In the genomic region with DNA sequence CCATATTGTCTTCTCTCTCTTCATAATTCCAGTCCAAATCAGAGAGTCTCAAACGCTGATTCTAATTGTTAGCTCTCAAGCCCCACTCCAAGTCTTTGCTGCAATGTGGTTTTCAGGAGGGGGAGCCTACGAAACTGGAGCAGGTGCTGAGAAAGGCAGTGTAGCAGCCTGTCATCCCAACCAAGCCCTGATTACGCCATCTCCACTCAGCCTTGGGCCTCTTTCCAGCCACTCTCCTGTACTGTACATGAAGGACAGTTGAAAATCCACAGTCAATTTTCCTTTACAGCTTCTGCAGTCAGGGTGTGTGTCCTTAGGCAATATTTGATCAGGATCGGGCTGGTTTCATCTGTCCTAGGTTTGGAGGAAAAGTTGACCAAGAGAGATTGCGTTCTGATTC, we compare ENCODE assay signal across 16 mouse cellular contexts. TPM values are rescaled to one million over a fixed set of nuclear protein-coding genes. Genes with fewer than 3 reads are reported as not detected.
DNase-seq lines count a peak whose midpoint lies in the region; ATAC-seq and TF ChIP-seq lines count a peak whose summit lies in the region.
"Had no signal": no experiment of that assay in that cellular context is flagged by ENCODE, and none has a peak within 500 bp of the region (broad histone marks: within the 10 kb centered on the region; RNA-seq: fewer than 3 reads in every experiment).

No protein-coding gene starts in this region.

- no peak overlapping the region for H3K27ac ChIP-seq in liver, adult 2 months (replicated peaks; ENCODE audit: insufficient read depth, low read depth, low read length)
- no peak overlapping the region for H3K27ac ChIP-seq in lung, postnatal 0 days (ENCODE audit: low read length)
- H3K27ac ChIP-seq in stomach, postnatal 0 days (replicated peaks) = 0 out of 2 replicates have a peak overlapping the region, but pooled peaks have one; percentile 18
- H3K27ac ChIP-seq: embryonic facial prominence, embryonic 13.5 days; forebrain, embryonic 13.5 days; hindbrain, embryonic 14.5 days; kidney, embryonic 15.5 days had no signal

- H3K36me3 ChIP-seq in liver, adult 2 months (ENCODE audit: control insufficient read depth, insufficient read depth, low read length) = no peaks in the 10 kb centered on the region
- H3K36me3 ChIP-seq in lung, postnatal 0 days (ENCODE audit: insufficient read depth, low read length) = no peaks in the 10 kb centered on the region
- no peaks in the 10 kb centered on the region for H3K36me3 ChIP-seq in stomach, postnatal 0 days (ENCODE audit: control insufficient read depth, insufficient read depth, low read length)
- H3K36me3 ChIP-seq: embryonic facial prominence, embryonic 13.5 days; kidney, embryonic 15.5 days had no signal

- no peak for TF ChIP-seq CTCF in liver, adult 2 months (IDR thresholded peaks at IDR 0.05; ENCODE audit: low read depth, low read length)
- TF ChIP-seq CTCF in lung, postnatal 0 days (IDR thresholded peaks at IDR 0.05) = no peak
- no peak for TF ChIP-seq CTCF in stomach, postnatal 0 days (IDR thresholded peaks at IDR 0.05; ENCODE audit: low read depth)

- no peak for TF ChIP-seq POLR2A in liver, adult 2 months (IDR thresholded peaks at IDR 0.05; ENCODE audit: extremely low read depth, insufficient read depth, low read length)

- ATAC-seq in lung, postnatal 0 days = peak; percentile 92
- ATAC-seq in stomach, postnatal 0 days (ENCODE audit: low FRiP score, low TSS enrichment) = peak; percentile 46; the same call in 1 of the 2 replicates
- no peak for ATAC-seq in erythroblast, adult 5-6 weeks (replicated peaks; ENCODE audit: low FRiP score, poor library complexity, severe bottlenecking)
- ATAC-seq: forebrain, embryonic 13.5 days; Patski had no signal

- H3K9ac ChIP-seq in liver, adult 2 months (ENCODE audit: low read depth, low read length) = no peak overlapping the region
- no peak overlapping the region for H3K9ac ChIP-seq in lung, postnatal 0 days (replicated peaks; ENCODE audit: low read depth)
- no peak overlapping the region for H3K9ac ChIP-seq in stomach, postnatal 0 days (ENCODE audit: low read length)
- H3K9ac ChIP-seq: embryonic facial prominence, embryonic 13.5 days; forebrain, embryonic 13.5 days; hindbrain, embryonic 14.5 days; kidney, embryonic 15.5 days had no signal

- H3K79me2 ChIP-seq in liver, adult 2 months (ENCODE audit: control insufficient read depth, insufficient read depth, low read length) = no peaks in the 10 kb centered on the region

- WGBS in liver, adult 2 months = 30% methylated on average over 5 of the region's 5 CpGs
- WGBS in lung, postnatal 0 days = 54% methylated on average over 5 of the region's 5 CpGs
- WGBS in stomach, postnatal 0 days = 51% methylated on average over 5 of the region's 5 CpGs

- no peak overlapping the region for H3K4me2 ChIP-seq in lung, postnatal 0 days (replicated peaks; ENCODE audit: low read depth, low read length)
- H3K4me2 ChIP-seq in stomach, postnatal 0 days (replicated peaks; ENCODE audit: low read depth) = no peak overlapping the region
- H3K4me2 ChIP-seq: embryonic facial prominence, embryonic 13.5 days; forebrain, embryonic 13.5 days; hindbrain, embryonic 14.5 days; kidney, embryonic 15.5 days; liver, embryonic 11.5 days had no signal

- no peaks in the 10 kb centered on the region for H3K27me3 ChIP-seq in liver, adult 2 months (ENCODE audit: control insufficient read depth, insufficient read depth, low read length)
- no peaks in the 10 kb centered on the region for H3K27me3 ChIP-seq in lung, postnatal 0 days (replicated peaks; ENCODE audit: insufficient read depth, low read length)
- no peaks in the 10 kb centered on the region for H3K27me3 ChIP-seq in stomach, postnatal 0 days (ENCODE audit: control insufficient read depth, insufficient read depth, low read length)
- H3K27me3 ChIP-seq: embryonic facial prominence, embryonic 13.5 days; forebrain, embryonic 13.5 days; kidney, embryonic 15.5 days; Patski had no signal

- no peak overlapping the region for H3K4me3 ChIP-seq in liver, adult 2 months (ENCODE audit: insufficient read depth, low read depth, low read length)
- no peak overlapping the region for H3K4me3 ChIP-seq in lung, postnatal 0 days (ENCODE audit: low read depth, low read length)
- H3K4me3 ChIP-seq in stomach, postnatal 0 days (ENCODE audit: low read depth, low read length) = no peak overlapping the region
- H3K4me3 ChIP-seq: embryonic facial prominence, embryonic 13.5 days; forebrain, embryonic 13.5 days; kidney, embryonic 15.5 days had no signal

- H3K9me3 ChIP-seq in lung, postnatal 0 days (ENCODE audit: low read length) = no peaks in the 10 kb centered on the region
- no peaks in the 10 kb centered on the region for H3K9me3 ChIP-seq in stomach, postnatal 0 days (ENCODE audit: control insufficient read depth, low read length)
- H3K9me3 ChIP-seq: embryonic facial prominence, embryonic 13.5 days; forebrain, embryonic 13.5 days; kidney, embryonic 15.5 days had no signal

- DNase-seq in cerebellum, postnatal 10 days = peak; percentile 21 to 22
- DNase-seq in cerebellum, adult 11 months = no peak
- peak; percentile 42 for DNase-seq in liver, adult 2 months (ENCODE audit: extremely low read depth, low read depth, low spot score)
- DNase-seq in liver = no peak
- peak; percentile 85 for DNase-seq in lung, postnatal 0 days (ENCODE audit: low spot score)
- peak; percentile 39 for DNase-seq in stomach, postnatal 0 days (ENCODE audit: low spot score)
- DNase-seq in Muller cell, postnatal 12 days (ENCODE audit: inconsistent ontology term) = no peak
- DNase-seq: thymus, postnatal 14 days had no signal

- peak; percentile 37; the same call in 1 of the 2 replicates for TF ChIP-seq EP300 in lung, postnatal 0 days (IDR thresholded peaks at IDR 0.05)
- TF ChIP-seq EP300 in stomach, postnatal 0 days (optimal IDR thresholded peaks at IDR 0.05) = no peak

- no peaks in the 10 kb centered on the region for H3K4me1 ChIP-seq in liver, adult 2 months (ENCODE audit: control insufficient read depth, insufficient read depth, low read length)
- H3K4me1 ChIP-seq in lung, postnatal 0 days (ENCODE audit: insufficient read depth, low read depth, low read length) = peaks cover 9% of the 10 kb centered on the region
- peaks cover 9% of the 10 kb centered on the region; the same call in 1 of the 2 replicates for H3K4me1 ChIP-seq in stomach, postnatal 0 days (replicated peaks; ENCODE audit: control insufficient read depth, insufficient read depth)
- H3K4me1 ChIP-seq: forebrain, embryonic 13.5 days; kidney, embryonic 15.5 days had no signal

RNA-seq across cellular contexts. Expression of gene Igfbp5, which starts 38.4 kb away (rescaled TPM):
- 2.2 and 3.0 TPM in 2 replicates for total RNA-seq in liver, adult 2 months (2014; rRNA removed)
- 2.4 and 5.7 TPM in 2 replicates for polyA plus RNA-seq in liver, adult 2 months (2012; rRNA removed)
- polyA plus RNA-seq in lung, postnatal 0 days (2015; fragmentation: Nextera tagmentation; extraction: Ambion mirVana) = 30.7 and 32.6 TPM in 2 replicates
- polyA plus RNA-seq in stomach, postnatal 0 days (2015; fragmentation: Nextera tagmentation; extraction: Ambion mirVana) = 37.8 and 44.2 TPM in 2 replicates
- 2.3 and 3.3 TPM in 2 replicates for total RNA-seq in erythroblast, adult 5-6 weeks (2015; ENCODE audit: low replicate concordance)
- 0.42 and 2.5 TPM in 2 replicates for total RNA-seq in erythroblast, adult 5-6 weeks (2017; ENCODE audit: low replicate concordance)
- total RNA-seq: megakaryocyte-erythroid progenitor cell, adult 5-6 weeks had no signal

Comparison
In these comparisons a context has a peak if more than half of its experiments do, and no peak if none do; other contexts are left out.
1. DNase-seq: peak in cerebellum, postnatal 10 days (2 of 2), liver, adult 2 months (single experiment), lung, postnatal 0 days (single experiment) and stomach, postnatal 0 days (single experiment); none in cerebellum, adult 11 months (single experiment), liver (single experiment) and Muller cell, postnatal 12 days (single experiment).